Mouse (Mus musculus): ENCODE results near the gene Aurkaip1. TPM values are rescaled to one million over a fixed set of nuclear protein-coding genes. Genes with fewer than 3 reads are reported as not detected.
"Not testable (repeated sequence)": the region's sequence is repeated elsewhere in the genome, so short reads cannot be mapped to it uniquely, and the experiment has no call there.

Gene Aurkaip1
- polyA plus RNA-seq (2021) = 127 TPM

- DNase-seq (ENCODE audit: low read depth, low spot score) (peak; percentile 78), ATAC-seq (peak; percentile 93)
- in situ Hi-C loops (cut with MboI; ENCODE audit: low pct_unique_long_range_greater_than_20kb) = loop anchor here (5.0 kb wide), 2 partner anchors 36 to 61 kb away; partner anchors contain the start of genes Acap3, Cptp, Ints11 and Pusl1
- TF ChIP-seq CTCF (IDR thresholded peaks at IDR 0.05) = peak; percentile 60
- ChIA-PET CTCF (interaction anchor here (0.7 to 1.3 kb wide), 3 partner anchors 15 to 38 kb away, joined by 3 read pairs; partner anchors contain the start of genes Cptp and Dvl1), POLR2A (interaction anchor here (1.3 to 1.9 kb wide), 2 partner anchors 32 to 38 kb away, joined by 4 read pairs; partner anchors contain the start of genes Cptp, Ints11 and Tas1r3)
- no peaks in the 10 kb centered on the region for H3K27me3 ChIP-seq
Measured at GRCm38 (mm10) chr4:155831205-155831766, at the start of gene Aurkaip1. Gene Aurkaip1, plus strand, starts transcription at chr4:155831272.

- no peak for TF ChIP-seq CTCF (IDR thresholded peaks at IDR 0.05)
- no peak for ATAC-seq
- no peak for DNase-seq (ENCODE audit: low read depth, low spot score)
- no peaks in the 10 kb centered on the region for H3K27me3 ChIP-seq
- POLR2A ChIA-PET = interaction anchor here (0.7 kb wide), 1 partner anchor 8 kb away, joined by 3 read pairs; no protein-coding TSS in a partner anchor
- CTCF ChIA-PET = interaction anchor here (0.9 to 1.6 kb wide), 4 partner anchors 8 to 23 kb away, joined by 3 to 4 read pairs (median 4); partner anchors contain the start of genes Atad3a and Mrpl20
- in situ Hi-C loops (cut with MboI; ENCODE audit: low pct_unique_long_range_greater_than_20kb) = no loop called here
Measured at GRCm38 (mm10) chr4:155783486-155784080, 47.5 kb upstream of the Aurkaip1 start.

GRCm38 (mm10) chr4:155784081-155784701, 46.9 kb upstream of the Aurkaip1 start:
- POLR2A ChIA-PET = interaction anchor here (0.7 kb wide), 1 partner anchor 9 kb away, joined by 3 read pairs; no protein-coding TSS in a partner anchor

GRCm38 (mm10) chr4:155785246-155785645, 45.8 kb upstream of the Aurkaip1 start:
- H3K27me3 ChIP-seq = no peaks in the 10 kb centered on the region
- CTCF ChIA-PET = interaction anchor here (1.1 kb wide), 1 partner anchor 13 kb away, joined by 3 read pairs; no protein-coding TSS in a partner anchor
- DNase-seq (ENCODE audit: low read depth, low spot score) = no peak
- in situ Hi-C loops (cut with MboI; ENCODE audit: low pct_unique_long_range_greater_than_20kb) = no loop called here
- POLR2A ChIA-PET = no interaction called here
- no peak for TF ChIP-seq CTCF (IDR thresholded peaks at IDR 0.05)
- no peak for ATAC-seq

More at GRCm38 (mm10) chr4:155784081-155784701, 46.9 kb upstream of the Aurkaip1 start:
- H3K27me3 ChIP-seq = no peaks in the 10 kb centered on the region
- CTCF ChIA-PET = interaction anchor here (1.0 to 1.6 kb wide), 4 partner anchors 9 to 19 kb away, joined by 3 to 4 read pairs (median 4); partner anchors contain the start of gene Mrpl20
- ATAC-seq (no peak), DNase-seq (ENCODE audit: low read depth, low spot score) (no peak)
- TF ChIP-seq CTCF (IDR thresholded peaks at IDR 0.05) = peak; percentile 81
- in situ Hi-C loops (cut with MboI; ENCODE audit: low pct_unique_long_range_greater_than_20kb) = no loop called here

- in situ Hi-C loops (cut with MboI; ENCODE audit: low pct_unique_long_range_greater_than_20kb) = no loop called here
- ChIA-PET POLR2A (no interaction called here), CTCF (no interaction called here)
- DNase-seq (ENCODE audit: low read depth, low spot score) = no peak
- TF ChIP-seq CTCF (IDR thresholded peaks at IDR 0.05) = no peak
- no peaks in the 10 kb centered on the region for H3K27me3 ChIP-seq
- ATAC-seq = no peak
Measured at GRCm38 (mm10) chr4:155785819-155786218, 45.3 kb upstream of the Aurkaip1 start, which contains the start of gene Tmem88b. Gene Tmem88b, minus strand, starts transcription at chr4:155785874.

GRCm38 (mm10) chr4:155788300-155788699, 42.8 kb upstream of the Aurkaip1 start:
- H3K27me3 ChIP-seq = no peaks in the 10 kb centered on the region
- in situ Hi-C loops (cut with MboI; ENCODE audit: low pct_unique_long_range_greater_than_20kb) = no loop called here
- DNase-seq (ENCODE audit: low read depth, low spot score) = no peak
- ATAC-seq = no peak
- ChIA-PET CTCF (no interaction called here), POLR2A (no interaction called here)
- no peak for TF ChIP-seq CTCF (IDR thresholded peaks at IDR 0.05)

GRCm38 (mm10) chr4:155788833-155789232, 42.2 kb upstream of the Aurkaip1 start:
- DNase-seq (ENCODE audit: low read depth, low spot score); POLR2A ChIA-PET; H3K27me3 ChIP-seq; CTCF ChIA-PET; in situ Hi-C loops (cut with MboI; ENCODE audit: low pct_unique_long_range_greater_than_20kb); ATAC-seq: not testable (repeated sequence)

GRCm38 (mm10) chr4:155790021-155790489, 41.0 kb upstream of the Aurkaip1 start, which contains the start of gene Ankrd65:
Gene Ankrd65, plus strand, starts transcription at chr4:155790439.
- ChIA-PET POLR2A (no interaction called here), CTCF (no interaction called here)
- DNase-seq (ENCODE audit: low read depth, low spot score) (no peak), ATAC-seq (no peak)
- no peak for TF ChIP-seq CTCF (IDR thresholded peaks at IDR 0.05)
- no peaks in the 10 kb centered on the region for H3K27me3 ChIP-seq
- in situ Hi-C loops (cut with MboI; ENCODE audit: low pct_unique_long_range_greater_than_20kb) = no loop called here

GRCm38 (mm10) chr4:155790650-155791161, 40.4 kb upstream of the Aurkaip1 start:
- TF ChIP-seq CTCF (IDR thresholded peaks at IDR 0.05) = no peak
- ChIA-PET POLR2A (no interaction called here), CTCF (no interaction called here)
- DNase-seq (ENCODE audit: low read depth, low spot score) = no peak
- in situ Hi-C loops (cut with MboI; ENCODE audit: low pct_unique_long_range_greater_than_20kb) = no loop called here
- no peak for ATAC-seq
- no peaks in the 10 kb centered on the region for H3K27me3 ChIP-seq

GRCm38 (mm10) chr4:155791240-155791933, 39.7 kb upstream of the Aurkaip1 start:
- ATAC-seq (no peak), DNase-seq (ENCODE audit: low read depth, low spot score) (no peak)
- ChIA-PET CTCF (no interaction called here), POLR2A (no interaction called here)
- TF ChIP-seq CTCF (IDR thresholded peaks at IDR 0.05) = no peak
- no peaks in the 10 kb centered on the region for H3K27me3 ChIP-seq
- in situ Hi-C loops (cut with MboI; ENCODE audit: low pct_unique_long_range_greater_than_20kb) = no loop called here
